Mouse (Mus musculus) erythroid progenitor cell, adult 5-6 weeks (primary cell): ENCODE measurements around the gene Kctd19. TPM values are rescaled to one million over a fixed set of nuclear protein-coding genes. Genes with fewer than 3 reads are reported as not detected.

Experiments
- ATAC-seq: replicated peaks from 2 replicates; pipeline ENCODE4 v1.8.0; 2016; ENCODE audit warnings: moderate number of reproducible peaks, mild to moderate bottlenecking, moderate TSS enrichment, inconsistent platforms; ENCODE audit not compliant: poor library complexity, low FRiP score, severe bottlenecking
- total RNA-seq, 2 experiments: library from RNA; stranded (forward) in 1 of 2; stranded (reverse) in 1 of 2; fragments of 150-400 nt in 1 of 2; fragments of 186-747, 209-891 nt in 1 of 2; gene quantifications; 2 replicates each; pipeline versions ENCODE4 v1.2.3 to v1.2.4; 2015 to 2017; ENCODE audit warnings: low replicate concordance in 2 of 2

Kctd19 gene
- total RNA-seq, 2 experiments from 2014 or later = not detected

DNA sequence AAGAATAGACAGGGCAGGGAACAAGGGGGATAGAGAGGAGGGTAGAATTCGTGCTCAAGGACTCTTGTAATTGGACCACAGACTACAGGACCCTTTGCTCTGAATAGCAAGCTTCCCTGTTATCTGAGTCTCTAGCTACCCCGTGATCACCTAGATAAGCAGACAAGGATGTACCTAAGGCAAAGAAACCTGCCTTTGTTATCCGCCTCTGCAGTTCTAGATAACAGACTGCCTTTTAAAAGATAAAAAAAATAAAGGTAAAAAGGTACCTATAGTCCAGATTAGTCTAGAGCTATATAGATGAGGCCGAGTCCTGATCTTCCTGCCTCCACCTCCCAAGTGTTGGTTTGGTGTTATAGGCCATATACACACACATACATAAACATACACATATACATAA is 70.5 kb downstream of the Kctd19 start:
- ATAC-seq = no peak

- ATAC-seq = no peak
These were observed 71.9 kb downstream of the Kctd19 start for GRCm38 (mm10) chr8:105341399-105341798.

GRCm38 (mm10) chr8:105339886-105340635 is 73.2 kb downstream of the Kctd19 start:
- ATAC-seq = no peak

DNA sequence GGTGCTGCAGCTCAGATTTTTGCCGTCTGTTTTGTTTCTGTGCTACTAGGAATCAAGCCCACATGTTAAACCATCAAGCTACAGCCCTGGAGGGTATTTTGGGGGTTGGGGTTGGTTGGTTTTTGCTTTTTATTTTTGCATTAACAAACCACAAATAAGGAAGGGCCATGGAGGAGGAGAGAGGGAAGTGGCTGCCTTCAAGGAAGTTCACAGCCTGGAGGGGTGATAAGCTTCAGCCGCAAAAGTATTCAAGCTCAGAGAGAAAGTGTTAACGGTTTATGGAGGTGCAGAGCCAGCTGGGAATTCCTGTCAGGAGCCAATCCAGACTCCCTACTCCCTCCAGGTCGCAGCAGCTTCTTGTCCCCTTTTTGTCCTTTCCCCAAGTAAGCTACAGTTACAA is 74.3 kb downstream of the Kctd19 start:
- ATAC-seq = no peak

DNA sequence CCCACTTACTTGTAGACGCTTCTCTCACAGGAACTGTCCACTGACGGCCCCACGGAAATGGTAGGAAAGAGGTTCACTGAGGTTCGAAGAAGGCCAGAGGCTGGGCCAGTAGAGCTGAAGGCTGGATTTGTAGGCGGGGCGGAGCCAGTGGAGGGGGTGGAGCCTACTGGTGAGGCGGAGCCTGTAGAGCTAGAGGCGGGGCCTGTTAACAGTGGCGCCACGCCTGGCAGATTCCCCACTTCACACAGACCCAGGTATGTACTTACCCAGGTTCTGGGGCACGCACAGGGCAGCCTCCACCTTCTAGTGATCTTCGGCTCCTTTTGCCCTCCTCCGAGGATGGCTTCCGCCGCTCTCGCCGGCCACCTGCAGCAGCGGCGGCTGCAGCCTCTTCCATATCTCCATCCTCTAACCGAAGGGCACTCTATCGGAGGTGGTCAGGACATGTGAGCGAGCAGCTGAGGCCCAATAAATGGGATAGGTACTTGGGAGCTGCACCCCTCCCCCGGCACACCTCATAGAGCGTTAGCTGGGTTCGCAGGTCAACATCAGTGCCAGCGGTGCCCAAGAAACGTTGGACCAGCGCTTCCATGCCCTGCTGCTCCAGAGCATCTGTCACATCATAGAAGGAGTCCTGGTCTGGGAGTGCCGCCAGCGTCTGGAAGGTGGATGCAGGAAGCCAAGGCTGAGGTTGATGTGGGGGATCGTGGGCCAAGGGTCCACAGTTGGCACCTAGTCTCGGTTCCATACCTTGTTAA is 76.8 kb downstream of the Kctd19 start:
- ATAC-seq = no peak

Other genes with a start within 250 kb of the Kctd19 start
- gene Cbfb, start 242.8 kb downstream of the Kctd19 start, total RNA-seq (2015; ENCODE audit: low replicate concordance) = 25.9 and 34.4 TPM in 2 replicates
- gene Cbfb, start 242.8 kb downstream of the Kctd19 start, total RNA-seq (2017; ENCODE audit: low replicate concordance) = 18.0 and 29.3 TPM in 2 replicates
- 19.8 and 24.3 TPM in 2 replicates for gene D230025D16Rik, start 188.4 kb downstream of the Kctd19 start, total RNA-seq (2015; ENCODE audit: low replicate concordance)
- 12.9 and 19.5 TPM in 2 replicates for gene D230025D16Rik, start 188.4 kb downstream of the Kctd19 start, total RNA-seq (2017; ENCODE audit: low replicate concordance)
- gene B3gnt9, start 158.3 kb downstream of the Kctd19 start, total RNA-seq (2015; ENCODE audit: low replicate concordance) = 1.7 and 2.9 TPM in 2 replicates
- 0.77 TPM in 1 of 2 replicates, not detected in the other for gene B3gnt9, start 158.3 kb downstream of the Kctd19 start, total RNA-seq (2017; ENCODE audit: low replicate concordance)
- 5.8 and 6.7 TPM in 2 replicates for gene Tradd, start 148.9 kb downstream of the Kctd19 start, total RNA-seq (2015; ENCODE audit: low replicate concordance)
- gene Tradd, start 148.9 kb downstream of the Kctd19 start, total RNA-seq (2017; ENCODE audit: low replicate concordance) = 2.7 TPM in 1 of 2 replicates, not detected in the other
- gene Fbxl8, start 148.9 kb downstream of the Kctd19 start, total RNA-seq (2015; ENCODE audit: low replicate concordance) = 2.5 TPM in 1 of 2 replicates, not detected in the other
- 0.08 TPM in 1 of 2 replicates, not detected in the other for gene Fbxl8, start 148.9 kb downstream of the Kctd19 start, total RNA-seq (2017; ENCODE audit: low replicate concordance)
- not detected in 2 replicates for gene Hsf4, start 143.7 kb downstream of the Kctd19 start, total RNA-seq (2015; ENCODE audit: low replicate concordance)
- not detected in 2 replicates for gene Hsf4, start 143.7 kb downstream of the Kctd19 start, total RNA-seq (2017; ENCODE audit: low replicate concordance)
- not detected in 2 replicates for gene Nol3, start 137.4 kb downstream of the Kctd19 start, total RNA-seq (2015; ENCODE audit: low replicate concordance)
- not detected in 2 replicates for gene Nol3, start 137.4 kb downstream of the Kctd19 start, total RNA-seq (2017; ENCODE audit: low replicate concordance)
- gene 4931428F04Rik, start 123.6 kb downstream of the Kctd19 start, total RNA-seq (2015; ENCODE audit: low replicate concordance) = 1.7 TPM in 1 of 2 replicates, not detected in the other
- 1.7 TPM in 1 of 2 replicates, not detected in the other for gene 4931428F04Rik, start 123.6 kb downstream of the Kctd19 start, total RNA-seq (2017; ENCODE audit: low replicate concordance)
- 3.2 TPM in 1 of 2 replicates, not detected in the other for gene Exoc3l, start 117.4 kb downstream of the Kctd19 start, total RNA-seq (2015; ENCODE audit: low replicate concordance)
- gene Exoc3l, start 117.4 kb downstream of the Kctd19 start, total RNA-seq (2017; ENCODE audit: low replicate concordance) = 8.5 and 18.6 TPM in 2 replicates
- gene E2f4, start 115.8 kb downstream of the Kctd19 start, total RNA-seq (2015; ENCODE audit: low replicate concordance) = 632 and 674 TPM in 2 replicates
- 268 and 326 TPM in 2 replicates for gene E2f4, start 115.8 kb downstream of the Kctd19 start, total RNA-seq (2017; ENCODE audit: low replicate concordance)
- 10.1 and 18.7 TPM in 2 replicates for gene Elmo3, start 107.9 kb downstream of the Kctd19 start, total RNA-seq (2015; ENCODE audit: low replicate concordance)
- gene Elmo3, start 107.9 kb downstream of the Kctd19 start, total RNA-seq (2017; ENCODE audit: low replicate concordance) = 14.0 and 21.9 TPM in 2 replicates
- 23.4 and 26.8 TPM in 2 replicates for gene Lrrc29, start 87.2 kb downstream of the Kctd19 start, total RNA-seq (2015; ENCODE audit: low replicate concordance)
- gene Lrrc29, start 87.2 kb downstream of the Kctd19 start, total RNA-seq (2017; ENCODE audit: low replicate concordance) = 24.8 and 31.7 TPM in 2 replicates
- 67.9 and 68.8 TPM in 2 replicates for gene Tmem208, start 87.1 kb downstream of the Kctd19 start, total RNA-seq (2015; ENCODE audit: low replicate concordance)
- 18.1 and 30.2 TPM in 2 replicates for gene Tmem208, start 87.1 kb downstream of the Kctd19 start, total RNA-seq (2017; ENCODE audit: low replicate concordance)
- gene Fhod1, start 65.5 kb downstream of the Kctd19 start, total RNA-seq (2015; ENCODE audit: low replicate concordance) = 1.3 and 3.2 TPM in 2 replicates
- 0.08 and 0.90 TPM in 2 replicates for gene Fhod1, start 65.5 kb downstream of the Kctd19 start, total RNA-seq (2017; ENCODE audit: low replicate concordance)
- gene Slc9a5, start 64.7 kb downstream of the Kctd19 start, total RNA-seq (2015; ENCODE audit: low replicate concordance) = 2.9 TPM in 1 of 2 replicates, not detected in the other
- not detected in 2 replicates for gene Slc9a5, start 64.7 kb downstream of the Kctd19 start, total RNA-seq (2017; ENCODE audit: low replicate concordance)
- not detected in 2 replicates for gene Plekhg4, start 40.2 kb downstream of the Kctd19 start, total RNA-seq (2015; ENCODE audit: low replicate concordance)
- not detected in 2 replicates for gene Plekhg4, start 40.2 kb downstream of the Kctd19 start, total RNA-seq (2017; ENCODE audit: low replicate concordance)
- 1.4 TPM in 1 of 2 replicates, not detected in the other for gene Lrrc36, start 69 bp upstream of the Kctd19 start, total RNA-seq (2015; ENCODE audit: low replicate concordance)
- 1.2 TPM in 1 of 2 replicates, not detected in the other for gene Lrrc36, start 69 bp upstream of the Kctd19 start, total RNA-seq (2017; ENCODE audit: low replicate concordance)
- gene Tppp3, start 58.0 kb upstream of the Kctd19 start, total RNA-seq (2015; ENCODE audit: low replicate concordance) = 2.5 TPM in 1 of 2 replicates, not detected in the other
- gene Tppp3, start 58.0 kb upstream of the Kctd19 start, total RNA-seq (2017; ENCODE audit: low replicate concordance) = 2.2 TPM in 1 of 2 replicates, not detected in the other
- gene Zdhhc1, start 83.4 kb upstream of the Kctd19 start, total RNA-seq (2015; ENCODE audit: low replicate concordance) = 2.5 TPM in 1 of 2 replicates, not detected in the other
- gene Zdhhc1, start 83.4 kb upstream of the Kctd19 start, total RNA-seq (2017; ENCODE audit: low replicate concordance) = 0.39 TPM in 1 of 2 replicates, not detected in the other
- gene Hsd11b2, start 105.3 kb upstream of the Kctd19 start, total RNA-seq (2015; ENCODE audit: low replicate concordance) = not detected in 2 replicates
- gene Hsd11b2, start 105.3 kb upstream of the Kctd19 start, total RNA-seq (2017; ENCODE audit: low replicate concordance) = not detected in 2 replicates
- gene Atp6v0d1, start 152.5 kb upstream of the Kctd19 start, total RNA-seq (2015; ENCODE audit: low replicate concordance) = 84.7 and 109 TPM in 2 replicates
- 31.3 and 35.6 TPM in 2 replicates for gene Atp6v0d1, start 152.5 kb upstream of the Kctd19 start, total RNA-seq (2017; ENCODE audit: low replicate concordance)
- 7.2 and 11.3 TPM in 2 replicates for gene Ripor1, start 191.8 kb upstream of the Kctd19 start, total RNA-seq (2015; ENCODE audit: low replicate concordance)
- gene Ripor1, start 191.8 kb upstream of the Kctd19 start, total RNA-seq (2017; ENCODE audit: low replicate concordance) = 0.23 and 1.8 TPM in 2 replicates
- gene Ctcf, start 223.1 kb upstream of the Kctd19 start, total RNA-seq (2015; ENCODE audit: low replicate concordance) = 154 and 195 TPM in 2 replicates
- 314 and 346 TPM in 2 replicates for gene Ctcf, start 223.1 kb upstream of the Kctd19 start, total RNA-seq (2017; ENCODE audit: low replicate concordance)
- gene Agrp, start 223.9 kb upstream of the Kctd19 start, total RNA-seq (2015; ENCODE audit: low replicate concordance) = not detected in 2 replicates
- gene Agrp, start 223.9 kb upstream of the Kctd19 start, total RNA-seq (2017; ENCODE audit: low replicate concordance) = not detected in 2 replicates